Mouse (Mus musculus): ENCODE results near the gene Usp4. TPM values are rescaled to one million over a fixed set of nuclear protein-coding genes. Genes with fewer than 3 reads are reported as not detected.

The Usp4 gene
- total and polyA plus RNA-seq, 3 experiments, result 52.1 to 93.5 (median 72.8) TPM

- Histone ChIP-seq H3K79me2 (replicated peaks; ENCODE audit: control insufficient read depth, extremely low read depth, insufficient read depth, poor library complexity, severe bottlenecking) (no peaks in the 10 kb centered on the region), H3K36me3 (replicated peaks in 1 of 2; ENCODE audit: control insufficient read depth in 1 of 2, insufficient read depth in 1 of 2, low read length in 1 of 2) (no peaks in the 10 kb centered on the region), H3K27me3 (replicated peaks) (no peaks in the 10 kb centered on the region), H3K9me3 (replicated peaks; ENCODE audit: low read length) (no peaks in the 10 kb centered on the region), H3K4me1 (ENCODE audit: control insufficient read depth in 1 of 2, insufficient read depth in 2 of 2) (peaks cover 4 to 18% of the 10 kb centered on the region in 2 experiments; a peak in 3 of 4 replicates), H3K4me2 (ENCODE audit: insufficient read depth, low read depth, poor library complexity, severe bottlenecking) (no peak overlapping the region), H3K4me3 (replicated peaks in 1 of 3; ENCODE audit: low read depth in 2 of 3, low read length in 2 of 3, poor library complexity in 1 of 3) (no peak overlapping the region), H3K9ac (ENCODE audit: insufficient read depth, low read depth) (no peak overlapping the region), H3K27ac (ENCODE audit: insufficient read depth, low read depth) (no peak overlapping the region)
- in situ Hi-C loops (cut with MboI; ENCODE audit: low pct_ligation_motif_present, low pct_unique_long_range_greater_than_20kb, low sequenced_read_pairs), result no loop called here
- TF ChIP-seq RCOR1 (conservative IDR thresholded peaks at IDR 0.05; ENCODE audit: low read depth, low read length) (no peak), NELFE (IDR thresholded peaks at IDR 0.05; ENCODE audit: low read depth, low read length) (no peak), MAX (IDR thresholded peaks at IDR 0.05; ENCODE audit: low read length) (no peak), MEF2A (IDR thresholded peaks at IDR 0.05; ENCODE audit: borderline replicate concordance, low read depth, low read length) (no peak), ELF1 (IDR thresholded peaks at IDR 0.05; ENCODE audit: low read depth, low read length) (no peak)
- no peak for DNase-seq (ENCODE audit: extremely low read depth)
- dilution Hi-C loops (cut with MboI; ENCODE audit: extremely low pct_ligation_motif_present, extremely low pct_unique_long_range_greater_than_20kb, low sequenced_read_pairs), result no loop called here
Measured at GRCm38 (mm10) chr9:108409535-108409934, 61.9 kb downstream of the Usp4 start.

- H3K27ac ChIP-seq (ENCODE audit: insufficient read depth, low read depth), result no peak overlapping the region
- H3K9ac ChIP-seq (ENCODE audit: insufficient read depth, low read depth), result no peak overlapping the region
- no peaks in the 10 kb centered on the region for H3K79me2 ChIP-seq (replicated peaks; ENCODE audit: control insufficient read depth, extremely low read depth, insufficient read depth, poor library complexity, severe bottlenecking)
- in situ Hi-C loops (cut with MboI; ENCODE audit: low pct_ligation_motif_present, low pct_unique_long_range_greater_than_20kb, low sequenced_read_pairs), result no loop called here
- H3K4me3 ChIP-seq (replicated peaks in 1 of 3; ENCODE audit: low read depth in 2 of 3, low read length in 2 of 3, poor library complexity in 1 of 3), result no peak overlapping the region
- dilution Hi-C loops (cut with MboI; ENCODE audit: extremely low pct_ligation_motif_present, extremely low pct_unique_long_range_greater_than_20kb, low sequenced_read_pairs), result no loop called here
- no peaks in the 10 kb centered on the region for H3K4me1 ChIP-seq (ENCODE audit: control insufficient read depth in 1 of 2, insufficient read depth in 2 of 2)
- no peaks in the 10 kb centered on the region for H3K27me3 ChIP-seq (replicated peaks)
- no peaks in the 10 kb centered on the region for H3K9me3 ChIP-seq (replicated peaks; ENCODE audit: low read length)
- H3K4me2 ChIP-seq (ENCODE audit: insufficient read depth, low read depth, poor library complexity, severe bottlenecking), result no peak overlapping the region
- TF ChIP-seq NELFE (IDR thresholded peaks at IDR 0.05; ENCODE audit: low read depth, low read length) (no peak), UBTF (IDR thresholded peaks at IDR 0.05; ENCODE audit: low read depth, low read length) (no peak), JUN (IDR thresholded peaks at IDR 0.05; ENCODE audit: insufficient read depth, low read depth, low read length) (no peak), NRF1 (IDR thresholded peaks at IDR 0.05; ENCODE audit: low read depth, low read length) (no peak), USF1 (IDR thresholded peaks at IDR 0.05; ENCODE audit: low read depth, low read length) (no peak), ZC3H11A (IDR thresholded peaks at IDR 0.05; ENCODE audit: low read depth, low read length) (no peak), SMC3 (IDR thresholded peaks at IDR 0.05; ENCODE audit: low read depth, low read length) (no peak), E2F4 (IDR thresholded peaks at IDR 0.05; ENCODE audit: insufficient replicate concordance, low read depth, low read length) (no peak), CHD2 (IDR thresholded peaks at IDR 0.05; ENCODE audit: low read length) (no peak), ZKSCAN1 (IDR thresholded peaks at IDR 0.05; ENCODE audit: borderline replicate concordance, low read depth, low read length) (no peak), ZMIZ1 (IDR thresholded peaks at IDR 0.05; ENCODE audit: low read depth, low read length) (no peak), PAX5 (IDR thresholded peaks at IDR 0.05; ENCODE audit: low read length) (no peak), POLR2A (IDR thresholded peaks at IDR 0.05; ENCODE audit: low read depth, low read length) (no peak), CTCF (conservative IDR thresholded peaks at IDR 0.05 in 1 of 2, IDR thresholded peaks at IDR 0.05 in 1 of 2; ENCODE audit: low read depth in 2 of 2, low read length in 2 of 2) (no peak), KAT2A (IDR thresholded peaks at IDR 0.05; ENCODE audit: insufficient replicate concordance, low read length) (no peak)
- H3K36me3 ChIP-seq (replicated peaks in 1 of 2; ENCODE audit: control insufficient read depth in 1 of 2, insufficient read depth in 1 of 2, low read length in 1 of 2), result no peaks in the 10 kb centered on the region
- DNase-seq (ENCODE audit: extremely low read depth), result no peak
Measured at GRCm38 (mm10) chr9:108411381-108411942, 63.8 kb downstream of the Usp4 start.

Data from CH12.LX (cell line).